Mouse (Mus musculus) kidney, postnatal 14 days (tissue): ENCODE data around the gene Tnfrsf11a.

Experiments
- DNase-seq: peaks from one replicate; pipeline ENCODE4 v3.0.0; 2022; ENCODE audit warnings: mixed read lengths

Tnfrsf11a gene

DNA sequence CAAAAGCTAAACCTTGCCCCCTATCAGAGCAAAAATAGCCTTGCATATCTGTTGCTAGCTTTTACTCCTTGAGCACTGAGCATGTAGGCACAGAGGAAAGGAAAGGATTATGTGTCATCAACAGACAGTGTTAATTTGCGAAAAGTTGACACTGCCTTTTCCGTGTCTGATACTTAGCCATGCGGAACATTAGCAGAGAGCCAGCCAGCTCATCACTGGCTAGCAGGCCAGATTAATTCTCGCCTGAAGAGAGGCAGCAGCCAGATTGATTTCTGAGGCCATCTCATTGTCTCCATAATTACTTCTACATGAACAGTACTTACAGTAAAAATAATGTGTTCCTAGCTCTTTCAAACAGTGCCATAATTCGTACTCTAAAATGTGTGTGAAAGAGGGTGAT is 48.7 kb downstream of the Tnfrsf11a start:
- DNase-seq, result no peak

DNA sequence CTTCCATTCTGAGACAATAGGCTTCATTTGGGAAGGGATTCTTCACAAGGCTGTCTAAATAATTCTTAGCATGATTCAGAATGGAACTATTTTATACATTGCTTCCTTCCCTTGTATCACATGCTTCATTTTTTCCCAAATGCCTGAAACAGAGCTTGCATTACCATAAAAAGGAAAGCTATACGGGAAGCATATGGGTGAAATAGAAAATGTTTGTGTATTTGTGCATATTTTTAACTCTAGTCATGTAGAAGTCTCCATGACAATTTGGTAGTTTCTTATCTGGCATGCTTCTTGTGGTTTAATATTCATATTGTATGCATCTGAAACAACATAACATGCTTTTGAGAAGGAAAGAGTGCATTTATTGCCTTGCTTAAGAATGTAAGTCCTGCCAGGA is 52.3 kb downstream of the Tnfrsf11a start:
- no peak for DNase-seq

DNA sequence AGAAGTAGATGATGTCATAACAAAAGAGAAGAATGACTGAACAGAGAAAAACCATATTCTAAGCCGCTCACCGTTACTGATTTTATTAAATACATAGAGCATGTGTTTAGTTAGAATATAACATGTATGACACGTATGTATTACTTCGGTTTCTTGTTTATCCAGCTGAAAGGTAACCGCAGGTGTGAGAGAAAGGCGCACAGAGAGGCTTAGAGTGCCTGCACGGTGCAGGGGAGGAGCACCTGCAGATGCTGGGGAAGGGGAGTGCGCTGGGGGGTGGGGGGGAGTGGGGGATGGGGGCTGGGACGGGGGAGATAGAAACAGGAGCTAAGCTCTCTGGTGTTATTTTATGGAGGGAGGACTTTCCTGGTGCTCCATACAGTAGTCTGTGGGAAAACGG is 62.4 kb downstream of the Tnfrsf11a start:
- no peak for DNase-seq

DNA sequence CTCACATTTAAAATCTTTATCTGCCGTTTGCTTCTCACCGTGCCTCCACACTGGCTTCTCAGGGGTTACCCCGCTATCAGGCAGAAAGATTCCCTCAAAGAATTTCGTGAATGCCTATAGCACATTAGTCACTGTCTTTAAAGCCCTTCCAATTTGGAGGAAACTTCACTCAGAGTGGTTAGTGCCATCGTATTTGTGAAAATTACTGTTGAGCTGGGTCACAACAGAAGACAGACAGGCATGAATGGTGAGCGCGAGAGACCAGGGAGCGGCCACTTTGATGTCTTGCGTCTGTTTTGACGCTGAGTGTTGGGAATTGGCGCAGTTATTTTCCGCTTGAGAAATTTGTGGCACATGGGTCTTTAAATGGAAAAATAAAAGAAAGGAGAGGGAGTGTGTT is 62.9 kb downstream of the Tnfrsf11a start:
- DNase-seq, result peak; percentile 16

DNA sequence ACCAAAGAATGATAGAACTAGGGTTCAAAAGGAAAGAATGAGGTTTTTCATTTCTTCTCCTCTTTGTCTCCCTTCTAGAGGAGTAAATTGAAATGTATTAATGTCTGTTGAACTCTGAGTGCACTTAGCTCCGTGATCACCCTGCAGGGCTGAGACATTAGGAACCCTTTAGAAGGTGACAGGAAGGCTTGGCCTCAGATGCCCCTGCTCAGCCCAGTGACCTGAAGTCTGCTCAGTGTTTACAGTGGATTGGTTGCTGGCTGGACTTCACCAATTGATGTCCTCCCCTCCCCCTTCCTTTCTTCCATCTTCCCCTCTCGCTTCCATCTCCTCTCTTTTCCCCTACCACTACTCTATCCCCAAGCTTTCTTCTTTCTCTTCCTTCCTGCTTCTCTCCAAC is 63.3 kb downstream of the Tnfrsf11a start:
- no peak for DNase-seq

DNA sequence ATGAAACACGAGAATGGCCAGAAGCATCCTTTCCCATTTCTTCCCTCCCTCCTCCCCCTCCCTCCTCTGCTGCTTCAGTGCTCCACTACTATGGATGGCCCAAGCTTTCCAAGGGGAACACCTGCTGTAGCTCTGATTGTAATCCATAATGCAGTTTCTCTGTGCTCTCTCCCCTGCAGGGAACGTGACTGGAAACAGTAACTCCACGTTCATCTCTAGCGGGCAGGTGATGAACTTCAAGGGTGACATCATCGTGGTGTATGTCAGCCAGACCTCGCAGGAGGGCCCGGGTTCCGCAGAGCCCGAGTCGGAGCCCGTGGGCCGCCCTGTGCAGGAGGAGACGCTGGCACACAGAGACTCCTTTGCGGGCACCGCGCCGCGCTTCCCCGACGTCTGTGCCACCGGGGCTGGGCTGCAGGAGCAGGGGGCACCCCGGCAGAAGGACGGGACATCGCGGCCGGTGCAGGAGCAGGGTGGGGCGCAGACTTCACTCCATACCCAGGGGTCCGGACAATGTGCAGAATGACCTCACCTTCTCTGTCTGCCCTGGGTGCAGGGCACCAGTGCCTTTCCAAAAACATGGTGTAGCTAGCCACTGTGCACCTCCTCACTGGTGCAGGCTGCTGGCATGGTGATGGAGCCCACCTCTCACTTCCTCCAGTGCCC is 64.0 kb downstream of the Tnfrsf11a start:
- DNase-seq, result no peak

DNA sequence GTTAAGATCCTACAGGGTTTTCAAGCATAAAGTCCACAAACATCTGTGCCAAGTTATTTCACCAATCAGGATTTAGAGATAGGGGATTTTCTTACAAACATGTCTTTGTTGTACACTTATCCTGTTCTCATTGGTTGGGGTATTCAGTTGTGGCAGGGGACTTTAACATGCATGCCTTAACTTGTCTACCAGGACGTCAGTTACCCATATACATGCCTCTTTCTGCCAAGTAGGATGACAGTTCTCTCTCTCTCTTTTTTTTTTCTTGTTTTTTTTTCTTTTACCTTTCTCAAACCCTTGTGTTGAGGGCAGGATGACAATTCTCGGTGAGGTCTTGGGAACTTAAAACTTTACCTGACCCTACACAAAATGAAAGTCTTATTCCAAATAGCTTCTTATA is 65.9 kb downstream of the Tnfrsf11a start:
- no peak for DNase-seq

DNA sequence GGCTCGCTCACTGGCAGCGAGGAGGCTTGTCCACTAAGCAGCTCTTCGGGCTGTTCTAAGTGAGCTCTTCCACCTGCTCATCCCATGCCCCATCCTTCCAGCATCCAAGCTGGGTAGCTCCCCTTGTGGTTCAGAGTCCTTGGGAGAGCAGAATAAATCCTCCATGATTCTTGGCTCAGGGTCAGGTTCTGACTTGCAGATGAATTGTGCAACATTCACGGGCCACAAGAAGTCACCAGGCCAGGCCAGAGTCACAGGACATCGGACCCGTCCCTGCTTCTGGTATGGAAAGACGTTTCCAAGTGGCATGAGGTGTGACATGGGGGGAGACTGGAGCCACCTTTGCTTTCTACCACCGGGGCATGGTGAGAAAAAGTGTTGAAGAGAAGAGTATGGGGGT is 68.3 kb downstream of the Tnfrsf11a start:
- DNase-seq, result no peak

DNA sequence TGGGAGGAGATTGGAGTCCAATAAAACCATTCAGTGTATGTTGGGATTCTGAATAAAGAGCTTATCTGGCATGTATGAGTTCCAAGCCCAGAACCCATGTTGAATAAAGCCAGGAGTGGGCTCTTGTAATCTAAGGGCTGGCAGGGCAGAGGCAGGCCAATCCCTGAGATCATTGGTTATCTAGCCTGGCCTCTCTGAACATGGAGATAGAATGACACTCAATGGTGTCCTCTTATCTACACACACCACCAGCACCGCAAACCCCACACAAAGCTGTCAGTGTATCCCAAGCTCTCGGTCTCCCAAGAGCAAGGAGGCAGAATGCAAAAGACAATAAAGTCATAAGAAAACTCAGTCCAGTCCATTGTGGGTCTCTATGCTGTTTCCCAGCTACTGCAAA is 70.8 kb downstream of the Tnfrsf11a start:
- no peak for DNase-seq

DNA sequence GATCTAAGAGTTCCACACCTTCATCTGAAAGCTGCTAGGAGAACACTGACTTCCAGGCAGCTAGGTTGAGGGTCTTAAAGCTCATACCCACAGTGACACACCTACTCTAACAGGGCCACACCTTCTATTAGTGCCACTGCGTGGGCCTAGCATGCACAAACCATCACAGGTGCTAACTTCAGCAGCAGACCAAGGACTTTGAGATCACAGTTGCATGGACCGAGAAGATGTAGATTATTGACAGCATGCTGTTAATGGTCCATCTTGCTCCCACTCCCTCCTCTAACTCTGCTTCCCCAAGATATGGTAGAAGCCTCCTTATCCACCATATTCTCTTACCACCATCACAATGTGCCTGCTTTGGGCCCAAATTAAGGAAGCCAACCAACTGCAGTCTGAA is 79.2 kb downstream of the Tnfrsf11a start:
- no peak for DNase-seq

DNA sequence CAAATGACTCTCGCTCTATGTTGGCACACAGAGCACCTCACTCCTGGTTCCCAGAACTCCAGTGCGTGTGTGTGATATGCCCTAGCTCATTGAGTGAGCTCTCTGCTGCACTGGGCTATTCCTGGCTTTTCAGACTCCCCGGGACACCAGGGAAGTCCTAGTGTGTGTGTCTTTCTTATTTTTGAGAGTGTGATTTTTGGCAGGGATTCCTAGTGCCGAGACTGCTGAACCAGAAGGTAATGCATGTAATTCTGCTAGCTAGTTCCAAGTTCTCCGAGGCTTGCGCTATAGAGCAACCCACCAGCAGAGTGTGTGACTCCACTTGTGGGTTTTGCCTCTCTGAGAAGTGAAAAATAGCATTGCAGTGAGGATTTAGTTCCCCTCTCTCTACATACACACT is 96.1 kb downstream of the Tnfrsf11a start:
- no peak for DNase-seq

DNA sequence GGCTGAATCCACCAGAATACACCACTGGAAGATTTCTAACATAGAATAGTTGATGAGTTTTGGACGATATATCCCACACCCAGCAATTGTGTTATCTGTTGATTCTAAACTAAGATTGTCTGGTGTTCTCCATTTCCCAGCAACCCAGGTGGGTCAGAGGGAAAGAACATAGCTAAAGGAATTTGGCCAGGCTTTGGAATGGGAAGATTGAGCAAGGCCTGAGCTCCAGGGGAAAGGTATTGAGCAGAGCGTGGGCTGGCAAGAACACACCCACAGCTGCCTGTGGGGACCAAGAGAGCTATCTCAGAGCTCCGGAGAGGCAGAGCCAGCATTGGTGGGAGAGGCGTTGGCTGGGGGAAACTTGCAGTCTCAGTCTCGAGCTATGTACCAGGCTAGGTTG is 97.3 kb downstream of the Tnfrsf11a start:
- no peak for DNase-seq

DNA sequence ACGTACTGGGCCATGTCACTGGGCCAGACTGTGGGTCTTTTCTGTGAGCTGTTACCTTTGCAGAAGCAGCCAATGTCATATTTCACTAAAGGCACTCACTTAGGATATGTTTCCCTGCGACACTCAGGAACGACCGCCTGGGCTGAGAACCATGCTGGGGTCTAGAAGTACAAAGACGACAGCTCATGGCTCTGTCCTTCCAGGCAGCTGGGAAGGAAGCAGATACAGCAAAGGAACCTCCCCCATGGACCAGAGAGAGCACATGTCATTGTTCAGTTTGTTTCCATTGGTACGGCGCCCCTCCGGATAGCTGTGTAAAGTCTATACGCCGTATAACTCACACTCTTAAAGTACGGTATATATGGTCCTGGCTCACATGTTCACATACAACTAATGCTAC is 97.9 kb downstream of the Tnfrsf11a start:
- DNase-seq, result no peak

DNA sequence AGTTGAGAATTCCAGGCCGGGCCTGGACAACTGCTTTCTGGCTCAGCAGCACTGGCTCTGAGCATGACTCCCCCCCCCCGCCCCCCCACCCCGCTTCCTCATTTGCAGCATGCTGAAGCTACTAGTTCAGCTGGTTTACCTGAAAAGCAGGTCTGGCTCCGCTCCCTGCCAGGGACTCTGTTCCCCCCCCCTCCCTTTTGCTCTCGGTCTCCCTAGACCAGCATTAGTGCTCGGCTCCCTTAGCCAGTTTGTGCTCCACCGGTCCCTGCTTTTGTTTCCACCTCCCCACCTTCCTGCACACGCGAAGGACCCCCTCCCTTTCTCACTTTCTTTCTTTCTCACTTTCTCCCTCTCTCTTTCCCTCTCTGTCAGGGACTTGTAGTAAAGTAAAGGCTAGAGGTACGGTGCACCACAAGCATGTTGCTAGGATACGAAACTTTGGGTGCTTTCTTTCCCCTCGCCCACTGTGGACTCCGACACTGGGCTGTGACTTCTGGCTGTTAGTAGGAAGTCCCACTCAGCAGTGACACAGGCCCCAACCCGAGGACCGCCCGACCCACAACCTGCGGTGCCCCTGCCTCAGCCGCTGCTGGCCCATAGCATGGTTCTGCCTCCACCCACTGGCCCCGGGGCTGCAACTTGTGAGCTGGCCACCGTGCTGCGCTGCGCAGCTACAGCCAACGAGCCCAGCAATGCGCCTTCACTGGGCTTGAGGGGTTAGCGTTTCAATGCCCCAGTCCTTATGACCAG is 100.2 kb downstream of the Tnfrsf11a start:
- DNase-seq, result no peak

DNA sequence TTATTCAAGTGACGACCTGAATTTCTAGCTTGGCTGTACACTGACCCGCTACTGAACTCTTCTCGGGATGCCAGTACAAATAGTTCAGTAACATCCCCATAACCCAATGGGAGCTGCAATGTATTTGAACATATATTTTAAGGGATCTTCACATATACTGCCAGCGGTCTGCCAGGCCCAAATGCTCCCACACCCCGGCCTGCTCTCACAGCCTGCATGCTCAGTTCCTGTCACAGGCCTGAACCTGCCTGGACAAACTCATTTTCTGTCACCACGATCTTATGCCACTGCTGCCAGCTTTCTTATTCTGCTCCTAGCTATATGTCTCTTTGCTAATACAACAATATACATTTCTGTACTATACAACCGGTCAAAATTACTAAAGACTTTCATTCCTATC is 100.9 kb downstream of the Tnfrsf11a start:
- no peak for DNase-seq

DNA sequence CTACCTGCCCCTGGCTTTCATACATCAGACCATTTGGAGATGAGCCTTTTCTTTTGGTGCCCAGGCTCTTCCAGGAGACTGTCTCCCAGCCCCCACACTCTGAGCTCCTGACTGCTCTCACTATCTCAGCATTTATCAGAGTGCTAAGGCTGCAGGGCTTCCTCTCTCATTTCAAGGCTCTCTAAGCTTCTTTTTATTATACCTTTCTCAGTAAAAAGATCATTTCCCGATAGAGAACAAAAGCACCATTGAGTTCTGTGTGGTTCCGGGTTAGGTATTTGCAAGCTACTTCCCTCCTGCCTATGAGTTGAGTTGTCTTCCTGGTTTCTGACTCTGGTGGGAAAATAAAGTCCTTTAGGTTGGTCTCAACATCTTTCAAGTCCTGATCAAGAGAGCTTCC is 103.0 kb downstream of the Tnfrsf11a start:
- DNase-seq, result no peak

DNA sequence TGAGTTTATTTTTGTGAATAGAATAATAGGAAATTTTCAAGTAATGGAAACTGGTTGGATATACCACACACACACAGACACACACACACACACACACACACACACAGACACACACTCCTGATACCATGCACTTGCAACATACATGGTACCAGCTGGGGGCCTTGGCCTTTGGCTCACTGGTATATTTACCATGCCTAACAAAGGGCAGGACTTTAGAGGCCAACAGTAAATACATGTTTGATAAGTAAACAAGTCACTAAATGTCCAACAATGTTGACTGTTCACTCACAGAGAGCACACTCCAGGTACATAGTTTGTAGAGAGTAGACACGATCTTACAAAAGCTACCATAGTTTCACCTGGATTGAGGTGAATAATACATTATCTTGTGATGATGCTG is 104.6 kb downstream of the Tnfrsf11a start:
- no peak for DNase-seq

DNA sequence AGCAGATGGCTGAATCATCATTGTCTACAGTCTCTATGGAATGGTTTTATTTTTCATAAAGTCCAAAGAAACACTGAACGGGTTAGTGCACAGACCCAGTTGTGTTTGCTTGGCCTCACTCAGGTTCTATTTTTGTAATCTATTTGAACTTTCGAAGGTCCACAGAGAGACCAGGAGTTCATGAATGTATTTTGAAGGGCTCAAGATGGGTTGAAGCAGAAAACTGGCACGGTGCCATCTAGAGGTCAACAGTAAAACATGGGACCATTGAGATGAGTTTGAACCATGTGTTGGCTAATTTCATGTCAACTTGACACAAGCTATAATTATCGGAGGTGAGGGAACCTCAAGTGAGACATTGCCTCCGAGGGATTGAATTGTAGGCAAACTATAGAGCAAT is 105.1 kb downstream of the Tnfrsf11a start:
- DNase-seq, result no peak

DNA sequence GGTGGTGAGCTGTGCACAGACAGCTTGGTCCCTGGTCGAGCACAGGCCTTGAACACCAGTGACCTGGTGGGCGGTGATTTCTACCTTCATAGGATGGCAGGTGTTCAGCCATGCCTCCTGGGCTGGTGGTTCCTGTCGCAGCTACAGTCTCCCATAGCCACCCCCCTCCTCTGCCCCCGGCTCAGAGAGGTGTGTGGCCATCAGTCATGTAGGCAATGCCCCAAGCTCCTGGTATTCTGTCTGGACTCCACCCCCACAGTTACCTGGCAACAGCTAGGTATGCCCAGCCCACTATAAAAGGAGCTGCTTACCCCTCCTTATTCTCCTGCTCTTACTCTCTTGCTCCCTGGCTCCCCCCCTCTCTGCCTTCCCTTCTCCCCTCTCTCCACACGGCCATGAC is 105.8 kb downstream of the Tnfrsf11a start:
- DNase-seq, result no peak

DNA sequence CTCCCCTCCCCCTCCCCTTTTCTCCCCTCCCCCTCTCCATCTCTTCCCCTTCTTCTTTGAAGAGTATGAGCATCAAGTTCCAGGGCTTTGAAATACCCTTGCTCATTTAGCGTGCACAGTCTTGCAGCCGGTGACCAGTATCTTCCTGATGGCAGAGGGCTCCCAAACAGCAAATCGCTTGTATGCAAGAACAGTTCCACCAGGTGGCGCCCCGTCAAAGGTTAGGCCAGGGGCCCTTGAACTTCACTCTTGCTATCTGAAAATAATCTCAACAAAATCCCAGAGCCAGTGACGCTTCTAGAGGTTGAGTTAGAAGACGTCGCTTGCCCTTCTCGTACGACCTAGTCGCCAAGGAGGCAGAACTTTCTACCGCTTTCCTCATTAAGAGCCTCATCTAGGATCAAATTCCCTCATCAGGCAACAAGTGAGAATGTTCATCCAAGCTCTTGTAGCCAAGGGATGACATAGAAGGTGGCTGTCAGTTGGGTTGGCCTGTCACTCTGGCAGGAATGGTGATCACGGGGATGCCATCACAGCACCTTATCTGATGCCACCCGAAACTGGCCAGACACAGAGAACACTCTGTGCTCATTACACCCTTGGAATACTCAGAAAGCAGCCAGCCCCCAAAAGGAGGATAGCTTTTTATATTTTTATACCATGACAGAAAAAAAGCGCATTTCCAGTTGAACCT is 110.7 kb downstream of the Tnfrsf11a start:
- peak; percentile 90 for DNase-seq

DNA sequence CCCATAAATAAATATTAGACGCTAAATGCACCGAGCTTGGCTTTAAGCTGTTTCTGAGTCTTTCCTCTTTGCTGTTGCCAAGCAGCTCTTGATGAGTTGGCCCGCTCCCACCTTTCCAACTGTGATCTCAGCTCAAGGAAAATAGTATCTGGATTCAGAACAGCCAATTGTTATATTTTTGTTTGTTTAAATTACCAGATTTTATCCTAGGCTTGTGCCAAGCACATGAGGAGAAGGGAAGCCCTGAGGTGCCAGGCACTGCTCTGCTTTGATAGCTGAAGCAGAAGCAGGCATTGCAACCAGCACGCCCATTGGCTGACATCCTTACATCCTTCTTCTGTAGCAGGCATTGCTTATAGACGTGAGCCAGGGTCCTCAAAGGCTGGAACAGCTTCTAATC is 114.5 kb downstream of the Tnfrsf11a start:
- DNase-seq, result no peak
